Mouse (Mus musculus): ENCODE data around the gene Il5ra. TPM values are rescaled to one million over a fixed set of nuclear protein-coding genes. Genes with fewer than 3 reads are reported as not detected.

Il5ra gene
- polyA plus RNA-seq, 1 experiment: not detected

GRCm38 (mm10) chr6:106705506-106706035 lies 43.3 kb downstream of the Il5ra start:
- TF ChIP-seq TAL1 (IDR thresholded peaks at IDR 0.05; ENCODE audit: low read length) (no peak), GATA1 (IDR thresholded peaks at IDR 0.05; ENCODE audit: low read length) (no peak)
- H3K4me1 ChIP-seq (ENCODE audit: control insufficient read depth): no peaks in the 10 kb centered on the region
- no peaks in the 10 kb centered on the region for H3K36me3 ChIP-seq (ENCODE audit: control insufficient read depth)

GRCm38 (mm10) chr6:106701931-106702330 lies 46.9 kb downstream of the Il5ra start:
- H3K27me3 ChIP-seq (ENCODE audit: control insufficient read depth): no peaks in the 10 kb centered on the region
- H3K4me1 ChIP-seq (ENCODE audit: control insufficient read depth): no peaks in the 10 kb centered on the region
- no peak overlapping the region for H3K4me3 ChIP-seq (replicated peaks)
- H3K36me3 ChIP-seq (ENCODE audit: control insufficient read depth): no peaks in the 10 kb centered on the region
- H3K9me3 ChIP-seq (ENCODE audit: control insufficient read depth, low read length): no peaks in the 10 kb centered on the region
- TF ChIP-seq TAL1 (IDR thresholded peaks at IDR 0.05; ENCODE audit: low read length) (no peak), GATA1 (IDR thresholded peaks at IDR 0.05; ENCODE audit: low read length) (no peak)

More at GRCm38 (mm10) chr6:106705506-106706035, 43.3 kb downstream of the Il5ra start:
- H3K4me3 ChIP-seq (replicated peaks): no peak overlapping the region
- no peaks in the 10 kb centered on the region for H3K9me3 ChIP-seq (ENCODE audit: control insufficient read depth, low read length)
- no peaks in the 10 kb centered on the region for H3K27me3 ChIP-seq (ENCODE audit: control insufficient read depth)

GRCm38 (mm10) chr6:106675581-106675980 lies 73.3 kb downstream of the Il5ra start:
- Histone ChIP-seq H3K27me3 (ENCODE audit: control insufficient read depth) (no peaks in the 10 kb centered on the region), H3K36me3 (ENCODE audit: control insufficient read depth) (no peaks in the 10 kb centered on the region), H3K4me3 (replicated peaks) (no peak overlapping the region), H3K9me3 (ENCODE audit: control insufficient read depth, low read length) (no peaks in the 10 kb centered on the region), H3K4me1 (ENCODE audit: control insufficient read depth) (no peaks in the 10 kb centered on the region)
- TF ChIP-seq GATA1 (IDR thresholded peaks at IDR 0.05; ENCODE audit: low read length) (no peak), TAL1 (IDR thresholded peaks at IDR 0.05; ENCODE audit: low read length) (no peak)

GRCm38 (mm10) chr6:106663780-106664651 lies 84.8 kb downstream of the Il5ra start:
- Histone ChIP-seq H3K36me3 (ENCODE audit: control insufficient read depth) (no peaks in the 10 kb centered on the region), H3K4me3 (replicated peaks) (no peak overlapping the region), H3K27me3 (ENCODE audit: control insufficient read depth) (no peaks in the 10 kb centered on the region), H3K9me3 (ENCODE audit: control insufficient read depth, low read length) (no peaks in the 10 kb centered on the region), H3K4me1 (ENCODE audit: control insufficient read depth) (no peaks in the 10 kb centered on the region)
- TF ChIP-seq TAL1 (IDR thresholded peaks at IDR 0.05; ENCODE audit: low read length): no peak
- no peak for TF ChIP-seq GATA1 (IDR thresholded peaks at IDR 0.05; ENCODE audit: low read length)

Other genes starting within 250 kb of the Il5ra start
- gene Trnt1, start 20.1 kb upstream of the Il5ra start, polyA plus RNA-seq (2012): 0.13 and 0.27 TPM in 2 replicates
- gene Crbn, start 51.0 kb upstream of the Il5ra start, polyA plus RNA-seq (2012): 0.05 and 0.18 TPM in 2 replicates

All from erythroblast, embryonic 14.5 days (primary cell).